Mouse (Mus musculus) 3T3-L1 (cell line): ENCODE results near the gene Suds3.
A peak's percentile ranks its signal among the peaks of the same experiment; 100 is the strongest.

Source experiments
- DNase-seq: peaks from one replicate; pipeline ENCODE4 v3.0.0-alpha.2; 2015; ENCODE audit warnings: low read depth, low spot score

The Suds3 gene

GRCm38 (mm10) chr5:117136570-117136969, 20.7 kb upstream of the Suds3 start:
- DNase-seq, result no peak

- DNase-seq, result no peak
These were observed 20.0 kb upstream of the Suds3 start for GRCm38 (mm10) chr5:117135869-117136268.

DNA sequence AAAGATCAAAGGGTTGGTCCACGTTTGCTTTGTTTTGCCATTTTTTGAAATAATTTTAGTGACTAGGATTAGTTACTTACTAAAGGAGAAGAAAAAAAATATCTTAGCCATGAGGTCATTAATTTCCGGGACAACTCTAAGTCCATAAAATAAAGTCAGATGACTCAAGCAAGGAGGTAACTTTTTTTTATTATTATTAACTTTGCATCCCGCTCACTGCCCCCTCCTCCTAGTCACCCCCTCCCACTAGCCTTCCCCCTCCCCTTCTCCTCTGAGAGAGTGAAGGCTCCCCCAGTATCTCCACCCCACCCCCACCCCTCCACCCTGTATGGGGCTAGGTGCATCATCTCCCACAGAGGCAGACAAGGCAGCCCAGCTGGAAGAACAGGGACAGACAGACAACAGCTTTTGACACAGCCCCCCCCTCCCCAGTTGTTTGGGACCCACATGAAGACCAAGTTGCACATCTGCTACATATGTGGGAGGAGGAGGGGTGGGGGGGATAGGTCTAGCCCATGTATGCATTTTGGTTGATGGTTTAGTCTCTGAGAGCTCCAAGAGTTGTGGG, 19.1 kb upstream of the Suds3 start:
- peak; percentile 49 for DNase-seq

DNA sequence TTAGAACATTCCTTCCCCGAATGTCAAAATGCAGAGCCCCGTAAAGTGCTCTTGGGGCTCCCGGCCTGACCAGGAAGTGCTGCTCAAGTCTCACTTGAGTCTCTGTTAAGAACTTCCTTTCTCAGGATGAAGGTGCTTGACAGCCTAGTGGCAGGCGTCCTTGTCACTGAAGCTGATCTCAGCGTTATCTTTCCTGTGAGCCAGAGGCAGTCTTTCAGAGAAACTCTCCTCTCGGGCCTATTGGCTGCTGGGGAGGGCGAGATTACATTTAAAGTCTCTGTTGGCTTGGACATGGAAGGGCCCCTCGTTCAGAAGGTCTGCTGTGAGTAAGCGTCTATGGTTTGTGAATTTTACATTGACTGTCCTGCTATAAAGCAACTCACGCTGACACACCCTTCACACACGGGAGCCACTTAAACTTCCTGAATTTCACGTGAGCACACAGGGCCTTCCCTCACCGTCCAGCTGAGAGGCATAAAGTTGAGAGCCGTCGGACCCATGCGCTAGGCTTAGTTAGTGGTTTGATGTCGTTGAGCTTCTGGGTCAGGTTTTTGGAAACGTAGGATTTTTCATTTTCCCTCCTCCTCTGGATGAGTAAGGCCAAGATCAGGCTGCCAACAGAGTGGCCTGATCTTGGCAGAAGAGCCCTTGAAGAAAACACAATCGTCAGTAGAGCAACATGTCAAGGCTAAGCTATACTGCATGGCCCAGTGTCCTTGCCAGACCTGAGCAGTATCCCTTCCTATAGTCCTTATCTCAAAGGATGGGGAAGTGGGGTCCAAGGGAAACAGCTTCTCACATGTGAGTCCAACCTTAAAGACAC, 18.4 kb upstream of the Suds3 start:
- DNase-seq, result no peak

DNA sequence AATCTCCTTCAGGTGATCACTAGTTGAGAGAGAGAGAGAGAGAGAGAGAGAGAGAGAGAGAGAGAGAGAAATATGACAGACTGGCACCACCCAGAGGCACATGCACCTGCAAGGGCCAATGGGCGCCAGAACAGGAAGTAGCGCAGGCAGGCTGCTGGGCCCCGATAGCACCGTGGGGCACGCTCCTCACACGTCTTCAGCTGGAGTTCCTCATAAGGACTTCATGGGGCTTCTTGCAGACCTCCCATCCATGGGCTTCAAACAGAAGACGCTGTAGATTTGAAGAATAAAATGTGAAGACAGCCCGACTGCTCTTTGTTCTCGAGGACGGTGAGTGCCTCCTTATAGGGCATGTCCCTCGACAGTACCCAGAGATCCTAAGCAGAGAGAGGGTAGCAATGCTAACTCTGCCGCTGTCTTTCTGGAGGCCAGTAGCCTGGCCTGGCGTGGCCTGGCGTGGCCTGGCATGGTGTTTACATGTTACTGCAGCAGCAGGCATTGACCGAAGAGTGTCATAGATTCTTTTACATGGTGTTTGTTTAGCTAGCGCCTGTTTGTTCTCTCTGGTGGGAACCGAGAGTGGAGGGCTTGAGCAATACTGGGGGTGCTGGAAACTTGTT, 17.6 kb upstream of the Suds3 start:
- DNase-seq, result no peak

GRCm38 (mm10) chr5:117130726-117131125, 14.8 kb upstream of the Suds3 start:
- DNase-seq, result no peak

DNA sequence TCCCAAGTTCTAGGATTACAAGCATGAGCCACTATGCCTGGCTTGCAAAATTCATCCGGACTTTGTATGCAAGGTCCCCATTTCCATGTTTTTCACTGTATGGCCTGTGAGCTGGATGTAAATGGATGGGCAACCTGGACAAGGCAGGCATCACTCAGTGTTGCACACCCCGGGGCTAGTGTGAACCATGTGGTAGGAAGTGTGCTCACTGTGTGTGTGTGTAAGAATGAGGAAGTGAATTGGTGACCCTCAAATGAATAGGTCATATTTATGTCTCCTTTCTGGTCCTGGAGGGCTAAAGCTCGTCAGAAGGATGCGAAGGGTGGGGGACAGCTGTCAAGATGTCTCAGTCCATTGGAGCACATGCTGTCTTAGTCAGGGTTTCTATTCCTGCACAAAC, 11.1 kb upstream of the Suds3 start:
- no peak for DNase-seq

GRCm38 (mm10) chr5:117125482-117126346, 9.8 kb upstream of the Suds3 start:
- DNase-seq, result no peak

DNA sequence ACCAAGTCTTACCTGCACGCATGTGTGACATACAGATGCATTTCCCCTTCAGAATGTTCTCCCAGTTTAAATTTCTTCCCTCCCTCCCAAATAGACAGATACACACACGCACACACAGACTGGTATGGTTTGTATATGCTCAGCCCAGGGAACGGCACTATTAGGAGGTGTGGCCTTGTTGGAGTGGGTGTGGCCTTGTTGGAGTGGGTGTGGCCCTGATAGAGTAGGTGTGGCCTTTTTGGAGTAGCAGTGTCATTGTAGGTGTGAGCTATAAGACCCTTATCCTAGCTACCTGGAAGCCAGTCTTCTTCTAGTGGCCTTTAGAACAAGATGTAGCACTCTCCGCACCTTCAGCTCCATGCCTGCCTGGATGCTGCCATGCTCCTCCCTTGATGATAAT, 7.9 kb upstream of the Suds3 start:
- no peak for DNase-seq

DNA sequence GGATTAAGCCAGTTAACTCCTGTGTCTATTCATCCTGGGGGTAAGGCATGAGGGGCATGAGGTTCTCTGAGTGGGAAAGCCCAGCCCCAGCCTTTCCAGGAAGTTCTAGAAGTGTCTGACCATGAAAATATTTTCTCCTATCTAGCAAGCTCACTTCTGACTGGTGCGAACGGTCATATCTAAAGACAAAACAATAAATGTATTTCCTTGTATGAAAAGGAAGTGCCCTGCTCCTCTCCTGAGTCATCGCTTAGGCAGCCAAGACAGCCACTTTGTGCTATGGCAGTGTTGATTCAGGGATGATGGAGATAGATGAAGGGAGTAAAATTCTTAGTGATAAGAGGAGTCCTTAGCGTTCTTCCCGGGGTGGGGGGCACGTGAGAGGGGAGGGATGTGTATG, 7.2 kb upstream of the Suds3 start:
- peak; percentile 75 for DNase-seq

GRCm38 (mm10) chr5:117121657-117122056, 5.7 kb upstream of the Suds3 start:
- no peak for DNase-seq

- peak; percentile 57 for DNase-seq
These were observed 4.9 kb upstream of the Suds3 start for GRCm38 (mm10) chr5:117120489-117121466.

DNA sequence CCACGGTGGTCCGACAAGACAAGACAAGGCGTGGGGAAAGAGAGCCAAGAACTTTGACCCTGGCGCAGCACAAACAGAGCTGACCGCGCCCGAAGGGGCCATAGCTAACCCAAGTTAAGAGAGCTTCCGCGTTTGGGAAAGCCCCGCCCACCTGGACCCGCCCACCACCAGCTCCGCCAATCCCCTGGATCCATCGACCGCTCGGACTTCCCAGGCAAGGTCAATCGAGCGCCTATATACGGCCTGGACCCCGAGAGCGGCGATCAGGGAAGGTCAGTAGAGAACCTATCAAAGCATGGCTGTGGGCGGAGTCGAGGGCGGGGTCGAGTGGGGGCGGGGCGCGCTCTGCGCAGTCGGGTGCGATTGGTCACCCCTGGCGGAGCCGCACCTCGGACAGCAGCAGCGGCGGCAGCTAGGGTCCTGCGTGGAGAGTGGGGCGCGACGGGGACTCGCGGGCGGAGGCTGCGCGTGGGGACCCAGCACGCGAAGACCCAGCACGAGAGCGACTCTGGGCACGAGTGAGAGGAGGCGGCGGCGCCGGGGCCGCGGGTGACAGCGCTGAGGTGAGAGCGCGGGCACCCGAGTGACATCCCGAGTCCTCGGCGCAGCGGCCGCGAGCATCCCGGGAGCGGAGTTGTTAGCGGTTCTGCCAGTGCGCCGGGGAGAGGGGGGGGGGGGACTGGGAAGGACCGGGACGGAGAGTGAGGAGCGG, 4.0 kb upstream of the Suds3 start, which contains the start of gene Taok3:
Gene Taok3, plus strand, starts transcription at position 353 of the 712 bp plus-strand sequence.
- peak; percentile 100 for DNase-seq

- DNase-seq, result no peak
These were observed 2.9 kb upstream of the Suds3 start for GRCm38 (mm10) chr5:117118850-117119249.

DNA sequence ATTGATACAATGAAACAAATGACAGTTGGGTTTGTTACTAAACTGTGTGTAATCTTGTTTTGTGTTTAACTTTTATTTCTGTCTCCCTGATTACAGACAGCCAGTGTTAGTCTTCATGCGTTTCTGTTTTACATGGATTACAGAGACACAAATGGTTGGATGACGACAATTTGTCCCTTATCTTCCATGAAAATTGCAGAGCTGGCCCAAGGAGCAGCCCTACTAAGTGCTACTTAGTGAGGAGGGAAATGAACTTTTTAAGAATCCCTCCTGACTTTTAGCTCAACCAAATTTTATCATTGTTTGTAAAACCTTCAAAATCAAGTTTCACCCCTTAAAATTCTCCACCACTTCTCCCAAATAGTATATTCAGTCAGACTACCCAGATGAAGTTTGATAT, 2.3 kb upstream of the Suds3 start:
- DNase-seq, result no peak

DNA sequence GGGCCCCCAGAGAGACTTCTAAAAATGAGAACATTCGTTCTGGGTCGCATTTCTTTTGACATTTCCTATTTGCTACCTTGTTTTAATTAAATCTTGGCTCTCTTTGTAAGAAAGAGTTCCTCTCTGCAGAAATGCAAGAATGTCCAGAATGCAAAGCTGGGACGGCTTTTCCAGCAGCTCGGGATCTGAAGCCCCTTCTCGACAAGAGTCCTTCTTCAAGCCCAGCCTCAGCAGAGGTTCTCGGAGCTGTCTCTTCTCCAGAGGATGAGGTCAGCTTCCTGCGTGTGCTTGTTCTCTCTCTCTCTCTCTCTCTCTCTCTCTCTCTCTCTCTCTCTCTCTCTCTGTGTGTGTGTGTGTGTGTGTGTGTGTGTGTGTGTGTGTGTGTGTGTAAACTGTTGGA, 1.8 kb upstream of the Suds3 start:
- no peak for DNase-seq

GRCm38 (mm10) chr5:117117241-117117640, 1.3 kb upstream of the Suds3 start:
- DNase-seq, result no peak

DNA sequence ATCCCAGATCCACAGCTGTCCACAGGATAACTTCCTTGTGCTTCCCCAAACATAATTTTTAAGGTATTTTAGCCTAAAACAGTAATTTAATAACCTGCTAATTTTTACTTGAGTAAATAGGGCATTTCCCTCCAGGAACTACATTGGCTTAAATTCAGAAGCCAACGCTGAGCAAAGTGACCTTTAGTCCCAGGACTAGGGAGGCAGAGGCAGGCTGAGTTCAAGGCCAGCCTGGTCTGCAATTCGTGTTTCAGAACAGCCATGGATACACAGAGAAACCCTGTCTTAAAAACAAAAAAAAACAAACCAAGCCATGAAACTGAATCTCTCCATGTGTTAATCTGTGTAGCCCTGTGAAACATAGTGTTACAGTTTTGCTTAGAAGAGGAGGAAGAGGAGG, 747 bp upstream of the Suds3 start:
- DNase-seq, result no peak

DNA sequence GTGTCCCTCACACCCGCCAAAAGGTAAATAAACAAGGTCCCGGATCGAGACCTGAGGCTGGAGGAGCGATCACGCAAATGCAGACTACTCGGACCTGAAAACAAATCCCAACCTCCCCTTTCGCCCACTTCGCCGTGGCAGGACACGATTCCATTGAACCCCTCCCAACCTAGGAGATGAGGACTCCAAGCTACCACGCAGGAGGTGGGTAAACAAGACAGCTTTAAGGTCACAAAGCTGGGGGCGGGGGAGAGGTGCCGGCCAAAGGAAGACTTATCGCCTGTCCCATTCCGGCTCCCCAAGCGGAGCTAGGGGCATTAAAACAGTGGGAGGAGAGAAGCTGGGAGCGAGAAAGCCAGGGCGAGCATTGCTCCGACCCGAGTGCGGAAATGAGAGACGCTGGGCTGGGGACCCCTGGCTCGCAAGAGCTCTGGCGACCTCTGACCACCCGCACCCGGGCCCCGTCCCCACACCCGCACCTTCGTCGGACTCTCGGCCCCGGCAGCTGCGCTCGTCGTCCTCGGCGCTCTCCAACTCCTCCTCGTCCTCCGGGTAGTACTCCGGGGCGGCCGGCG, 633 bp downstream of the Suds3 start:
- peak; percentile 56 for DNase-seq
